9 mouse cellular contexts compared by ENCODE assay signal in genomic region chr11:52001341-52001740, GRCm38 (mm10). TPM values are rescaled to one million over a fixed set of nuclear protein-coding genes. Genes with fewer than 3 reads are reported as not detected.
DNase-seq lines count a peak whose midpoint lies in the region; ATAC-seq lines count a peak whose summit lies in the region.
"Had no signal": no experiment of that assay in that cellular context is flagged by ENCODE, and none has a peak within 500 bp of the region (broad histone marks: within the 10 kb centered on the region; RNA-seq: fewer than 3 reads in every experiment).

No protein-coding gene starts in this region.

- H3K27ac ChIP-seq in heart, embryonic 16.5 days (ENCODE audit: low read length) = peak overlapping the region; percentile 47
- H3K27ac ChIP-seq in forebrain, embryonic 11.5 days (ENCODE audit: low read depth, low read length) = no peak overlapping the region
- H3K27ac ChIP-seq in liver, embryonic 12.5 days = peak overlapping the region; percentile 60; the same call in 1 of the 2 replicates

- WGBS in heart, embryonic 16.5 days = 62% methylated on average over 10 of the region's 10 CpGs
- WGBS in forebrain, embryonic 11.5 days = 60% methylated on average over 10 of the region's 10 CpGs
- WGBS in liver, embryonic 12.5 days (ENCODE audit: insufficient replicate concordance) = 60% methylated on average over 10 of the region's 10 CpGs

- no peak for ATAC-seq in heart, embryonic 16.5 days (replicated peaks; ENCODE audit: extremely low read depth, insufficient read depth, low FRiP score)
- ATAC-seq in forebrain, embryonic 11.5 days (replicated peaks; ENCODE audit: low FRiP score) = no peak
- no peak for ATAC-seq in liver, embryonic 12.5 days
- no peak for ATAC-seq in megakaryocyte-erythroid progenitor cell, adult 5-6 weeks (replicated peaks; ENCODE audit: low FRiP score, low TSS enrichment, poor library complexity, severe bottlenecking)

- H3K9ac ChIP-seq in heart, embryonic 16.5 days (ENCODE audit: low read length) = no peak overlapping the region
- 0 out of 2 replicates have a peak overlapping the region, but pooled peaks have one; percentile 35 for H3K9ac ChIP-seq in forebrain, embryonic 11.5 days (ENCODE audit: low read length)
- H3K9ac ChIP-seq in liver, embryonic 12.5 days = no peak overlapping the region; the same call in 1 of the 2 replicates

- peak overlapping the region; percentile 51 for H3K4me2 ChIP-seq in heart, embryonic 16.5 days (ENCODE audit: low read depth, low read length)
- H3K4me2 ChIP-seq in forebrain, embryonic 11.5 days (ENCODE audit: low read depth, low read length, severe bottlenecking) = peak overlapping the region; percentile 41; the same call in 1 of the 2 replicates
- peak overlapping the region; percentile 91 for H3K4me2 ChIP-seq in liver, embryonic 12.5 days

- no peaks in the 10 kb centered on the region for H3K9me3 ChIP-seq in heart, embryonic 16.5 days (replicated peaks; ENCODE audit: control insufficient read depth, low read length)
- H3K9me3 ChIP-seq in forebrain, embryonic 11.5 days (ENCODE audit: control insufficient read depth, low read length) = no peaks in the 10 kb centered on the region
- H3K9me3 ChIP-seq in liver, embryonic 12.5 days (replicated peaks) = no peaks in the 10 kb centered on the region

- H3K4me3 ChIP-seq in heart, embryonic 16.5 days (ENCODE audit: low read length) = no peak overlapping the region; the same call in 1 of the 2 replicates
- H3K4me3 ChIP-seq in forebrain, embryonic 11.5 days (ENCODE audit: low read depth, low read length) = no peak overlapping the region
- peak overlapping the region; percentile 98; the same call in 1 of the 2 replicates for H3K4me3 ChIP-seq in liver, embryonic 12.5 days

- no peaks in the 10 kb centered on the region for H3K27me3 ChIP-seq in heart, embryonic 16.5 days (ENCODE audit: control insufficient read depth, insufficient read depth, low read length)
- H3K27me3 ChIP-seq in forebrain, embryonic 11.5 days (ENCODE audit: control insufficient read depth, insufficient read depth, low read length) = no peaks in the 10 kb centered on the region
- H3K27me3 ChIP-seq in liver, embryonic 12.5 days (replicated peaks) = no peaks in the 10 kb centered on the region
- H3K27me3 ChIP-seq: Patski had no signal

- H3K4me1 ChIP-seq in heart, embryonic 16.5 days (ENCODE audit: control insufficient read depth, insufficient read depth, low read length) = peaks cover 33% of the 10 kb centered on the region
- H3K4me1 ChIP-seq in forebrain, embryonic 11.5 days (replicated peaks; ENCODE audit: control insufficient read depth, insufficient read depth, low read length) = peaks cover 10% of the 10 kb centered on the region; the same call in 1 of the 2 replicates
- H3K4me1 ChIP-seq in liver, embryonic 12.5 days = peaks cover 71% of the 10 kb centered on the region

- peaks cover 11% of the 10 kb centered on the region for H3K36me3 ChIP-seq in heart, embryonic 16.5 days (ENCODE audit: control insufficient read depth, insufficient read depth)
- H3K36me3 ChIP-seq in forebrain, embryonic 11.5 days (ENCODE audit: control insufficient read depth, insufficient read depth, low read length) = no peaks in the 10 kb centered on the region; the same call in 1 of the 2 replicates
- H3K36me3 ChIP-seq in liver, embryonic 12.5 days = peaks cover 18% of the 10 kb centered on the region

- no peak for DNase-seq in heart, postnatal 4 days
- DNase-seq in ES-CJ7 (ENCODE audit: low read depth, low spot score) = peak; percentile 41
- no peak for DNase-seq in forebrain, embryonic 11.5 days (ENCODE audit: low spot score)
- DNase-seq in spleen, postnatal 36 days (ENCODE audit: low spot score in 2 of 2) = no peak
- DNase-seq in layer of hippocampus, postnatal 25 days (ENCODE audit: extremely low spot score in 1 of 2, low spot score in 1 of 2) = no peak

RNA-seq across cellular contexts. Expression of gene Ube2b, which starts 0.8 kb away (rescaled TPM):
- polyA plus RNA-seq in heart, embryonic 16.5 days (2015; fragmentation: Nextera tagmentation; extraction: Ambion mirVana) = 278 and 286 TPM in 2 replicates
- 100 to 1,000 TPM; 137 to 153 TPM for total RNA-seq in heart, postnatal 4 days (2021)
- polyA plus RNA-seq in forebrain, embryonic 11.5 days (2014; fragmentation: Nextera tagmentation; extraction: Ambion mirVana) = 163 and 177 TPM in 2 replicates
- 113 and 116 TPM in 2 replicates for polyA plus RNA-seq in liver, embryonic 12.5 days (2016; fragmentation: Nextera tagmentation; extraction: Ambion mirVana)
- total RNA-seq in megakaryocyte-erythroid progenitor cell, adult 5-6 weeks (2014; fragmentation: Nextera tagmentation) = 30.7 and 51.1 TPM in 2 replicates
- total RNA-seq in megakaryocyte-erythroid progenitor cell, adult 5-6 weeks (2017) = 37.5 and 105 TPM in 2 replicates
- 100 to 1,000 TPM; 187 to 191 TPM for total RNA-seq in layer of hippocampus, postnatal 25 days (2021)

RNA-seq across cellular contexts. Expression of gene Cdkl3, which starts 2.7 kb away (rescaled TPM):
- polyA plus RNA-seq in heart, embryonic 16.5 days (2015; fragmentation: Nextera tagmentation; extraction: Ambion mirVana) = 10.8 and 12.7 TPM in 2 replicates
- total RNA-seq in heart, postnatal 4 days (2021) = 10 to 100 TPM in 1 of 2 experiments, 1 to 10 TPM in 1; 9.1 to 11.7 TPM
- polyA plus RNA-seq in forebrain, embryonic 11.5 days (2014; fragmentation: Nextera tagmentation; extraction: Ambion mirVana) = 13.2 and 13.6 TPM in 2 replicates
- 2.1 and 2.6 TPM in 2 replicates for polyA plus RNA-seq in liver, embryonic 12.5 days (2016; fragmentation: Nextera tagmentation; extraction: Ambion mirVana)
- 4.8 and 9.5 TPM in 2 replicates for total RNA-seq in megakaryocyte-erythroid progenitor cell, adult 5-6 weeks (2014; fragmentation: Nextera tagmentation)
- 1.5 and 11.8 TPM in 2 replicates for total RNA-seq in megakaryocyte-erythroid progenitor cell, adult 5-6 weeks (2017)
- 10 to 100 TPM; 14.2 to 17.3 TPM for total RNA-seq in layer of hippocampus, postnatal 25 days (2021)

RNA-seq across cellular contexts. Expression of gene Cdkn2aipnl, which starts 33.9 kb away (rescaled TPM):
- 73.0 and 81.1 TPM in 2 replicates for polyA plus RNA-seq in heart, embryonic 16.5 days (2015; fragmentation: Nextera tagmentation; extraction: Ambion mirVana)
- total RNA-seq in heart, postnatal 4 days (2021) = 10 to 100 TPM; 25.4 to 30.7 TPM
- polyA plus RNA-seq in forebrain, embryonic 11.5 days (2014; fragmentation: Nextera tagmentation; extraction: Ambion mirVana) = 130 and 142 TPM in 2 replicates
- polyA plus RNA-seq in liver, embryonic 12.5 days (2016; fragmentation: Nextera tagmentation; extraction: Ambion mirVana) = 75.0 and 77.3 TPM in 2 replicates
- 73.1 and 95.6 TPM in 2 replicates for total RNA-seq in megakaryocyte-erythroid progenitor cell, adult 5-6 weeks (2014; fragmentation: Nextera tagmentation)
- total RNA-seq in megakaryocyte-erythroid progenitor cell, adult 5-6 weeks (2017) = 69.1 and 94.7 TPM in 2 replicates
- 10 to 100 TPM; 32.7 to 35.0 TPM for total RNA-seq in layer of hippocampus, postnatal 25 days (2021)

Comparison
In these comparisons a context has a peak if more than half of its experiments do, and no peak if none do; other contexts are left out.
1. H3K4me2 ChIP-seq: peak in every context shown above with its lines; median percentile 91 in liver, embryonic 12.5 days; 51 in heart, embryonic 16.5 days; 41 in forebrain, embryonic 11.5 days.